Mouse (Mus musculus): ENCODE results near the gene Cilp2. TPM values are rescaled to one million over a fixed set of nuclear protein-coding genes. Genes with fewer than 3 reads are reported as not detected.
A peak's percentile ranks its signal among the peaks of the same experiment; 100 is the strongest.

The Cilp2 gene
- polyA plus RNA-seq, 1 experiment from 2014 or later: 0.78 TPM

- H3K27ac ChIP-seq: peak overlapping the region; percentile 86
- WGBS: 16% methylated on average over 12 of the region's 12 CpGs
- H3K36me3 ChIP-seq: peaks cover 24% of the 10 kb centered on the region
- peak overlapping the region; percentile 68 for H3K4me3 ChIP-seq (replicated peaks)
- peak overlapping the region; percentile 96 for H3K4me2 ChIP-seq
- ATAC-seq (ENCODE audit: insufficient number of reproducible peaks, insufficient read depth, low FRiP score, low TSS enrichment, low read depth): 0 out of 2 replicates have a peak, but pooled peaks have one; percentile 7
- H3K4me1 ChIP-seq (replicated peaks): peaks cover 33% of the 10 kb centered on the region
- no peaks in the 10 kb centered on the region for H3K9me3 ChIP-seq
- peak overlapping the region; percentile 78 for H3K9ac ChIP-seq (replicated peaks)
- H3K27me3 ChIP-seq: no peaks in the 10 kb centered on the region
Measured at GRCm38 (mm10) chr8:69900895-69901451, 13.5 kb upstream of the Cilp2 start.

- Histone ChIP-seq H3K4me2 (0 out of 2 replicates have a peak overlapping the region, but pooled peaks have one; percentile 96), H3K27me3 (no peaks in the 10 kb centered on the region), H3K9ac (replicated peaks) (no peak overlapping the region), H3K9me3 (no peaks in the 10 kb centered on the region), H3K36me3 (peaks cover 33% of the 10 kb centered on the region), H3K27ac (no peak overlapping the region), H3K4me3 (replicated peaks) (no peak overlapping the region), H3K4me1 (replicated peaks) (peaks cover 36% of the 10 kb centered on the region)
- ATAC-seq (ENCODE audit: insufficient number of reproducible peaks, insufficient read depth, low FRiP score, low TSS enrichment, low read depth): no peak
- WGBS: 90% methylated on average over 2 of the region's 2 CpGs
Measured at GRCm38 (mm10) chr8:69899876-69900275, 12.4 kb upstream of the Cilp2 start.

DNA sequence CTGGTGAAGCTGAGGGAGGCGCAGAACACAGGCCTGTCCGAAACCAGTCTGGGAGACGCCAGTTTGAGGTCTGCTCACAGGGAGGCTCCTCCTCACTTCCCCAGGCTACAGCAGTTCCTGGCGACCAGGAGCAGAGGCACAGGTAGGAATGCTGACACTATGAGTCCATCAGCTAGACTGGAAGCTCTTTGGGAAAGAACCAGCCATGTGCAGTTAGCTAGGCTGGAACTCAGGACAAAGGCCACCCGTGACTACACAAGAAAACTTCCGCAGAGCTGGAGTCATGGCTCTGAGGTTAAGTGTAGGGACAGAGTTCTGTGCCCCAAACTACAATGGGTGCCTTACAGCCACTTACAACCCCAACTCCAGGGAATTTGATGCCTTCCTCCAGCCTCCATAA, 10.4 kb upstream of the Cilp2 start:
- Histone ChIP-seq H3K36me3 (peaks cover 53% of the 10 kb centered on the region), H3K4me2 (no peak overlapping the region), H3K4me1 (replicated peaks) (peaks cover 28% of the 10 kb centered on the region), H3K4me3 (replicated peaks) (no peak overlapping the region), H3K9ac (replicated peaks) (no peak overlapping the region), H3K27me3 (no peaks in the 10 kb centered on the region), H3K9me3 (no peaks in the 10 kb centered on the region), H3K27ac (no peak overlapping the region)
- WGBS: 85% methylated on average over 6 of the region's 6 CpGs
- no peak for ATAC-seq (ENCODE audit: insufficient number of reproducible peaks, insufficient read depth, low FRiP score, low TSS enrichment, low read depth)

DNA sequence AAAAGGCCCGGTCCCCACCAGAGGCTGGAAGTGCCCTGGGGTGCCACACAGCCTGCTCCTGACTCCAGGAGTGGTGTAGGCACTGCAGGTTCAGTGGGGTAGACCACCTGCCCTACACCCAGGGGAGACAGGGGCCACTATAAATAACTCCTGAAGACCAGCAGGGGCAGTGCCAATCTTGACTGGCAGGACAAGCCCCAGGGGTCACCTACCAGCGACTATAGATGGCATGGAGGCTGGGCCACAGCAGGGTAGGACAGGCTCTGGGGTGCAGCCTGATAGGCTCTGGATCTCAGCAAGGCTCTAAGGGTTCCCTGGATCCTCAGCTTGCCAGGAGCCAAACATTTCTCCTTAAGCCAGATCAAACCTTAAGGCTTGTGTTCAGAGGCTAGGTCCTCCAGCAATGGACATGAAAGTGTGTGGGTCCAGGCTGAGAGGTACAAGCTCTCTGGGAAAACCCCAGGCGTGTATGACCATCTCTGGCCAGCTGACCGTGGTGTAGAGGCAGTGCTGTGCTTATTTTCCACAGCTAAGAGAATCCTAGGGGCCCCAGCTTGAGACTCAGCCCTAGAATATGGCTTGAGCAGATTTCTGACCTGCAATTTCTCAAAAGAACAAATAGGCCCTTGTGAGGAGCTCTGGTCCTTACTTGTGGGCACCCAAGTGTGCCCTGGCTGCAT, 8.4 kb upstream of the Cilp2 start:
- Histone ChIP-seq H3K4me2 (no peak overlapping the region), H3K9ac (replicated peaks) (no peak overlapping the region), H3K27me3 (peaks cover 17% of the 10 kb centered on the region), H3K4me3 (replicated peaks) (no peak overlapping the region), H3K36me3 (peaks cover 61% of the 10 kb centered on the region), H3K9me3 (no peaks in the 10 kb centered on the region), H3K27ac (no peak overlapping the region), H3K4me1 (replicated peaks) (peaks cover 18% of the 10 kb centered on the region)
- 75% methylated on average over 4 of the region's 4 CpGs for WGBS
- ATAC-seq (ENCODE audit: insufficient number of reproducible peaks, insufficient read depth, low FRiP score, low TSS enrichment, low read depth): no peak

DNA sequence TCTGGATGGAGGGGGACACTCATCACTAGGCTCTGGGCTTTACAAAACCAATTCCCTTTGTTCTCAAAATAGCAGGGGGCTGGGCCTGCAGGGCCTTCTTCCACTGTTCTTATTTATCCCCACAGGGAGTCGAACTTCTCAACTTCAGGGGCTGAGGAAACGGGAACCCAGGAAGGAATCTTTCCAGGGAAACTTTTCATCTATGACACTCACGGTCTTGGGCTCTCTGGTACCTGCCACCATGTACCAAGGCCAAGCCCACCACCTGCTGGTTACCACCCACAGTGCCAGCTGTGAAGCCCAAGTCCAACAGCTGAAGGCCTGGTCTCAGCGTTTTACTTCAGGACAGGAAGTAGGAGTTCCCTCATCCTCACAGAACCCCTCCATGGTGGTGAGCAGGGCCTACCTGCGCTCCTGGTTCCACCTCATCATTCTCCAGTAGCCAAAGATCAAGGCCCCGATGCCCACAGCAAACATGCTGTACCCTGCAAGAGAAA, 7.4 kb upstream of the Cilp2 start:
- Histone ChIP-seq H3K9ac (replicated peaks) (no peak overlapping the region), H3K4me2 (no peak overlapping the region), H3K9me3 (no peaks in the 10 kb centered on the region), H3K4me1 (replicated peaks) (peaks cover 9% of the 10 kb centered on the region; the same call in 1 of the 2 replicates), H3K27ac (no peak overlapping the region), H3K4me3 (replicated peaks) (no peak overlapping the region), H3K27me3 (peaks cover 28% of the 10 kb centered on the region), H3K36me3 (peaks cover 61% of the 10 kb centered on the region)
- no peak for ATAC-seq (ENCODE audit: insufficient number of reproducible peaks, insufficient read depth, low FRiP score, low TSS enrichment, low read depth)
- 64% methylated on average over 6 of the region's 6 CpGs for WGBS

- peaks cover 55% of the 10 kb centered on the region for H3K36me3 ChIP-seq
- no peak overlapping the region for H3K4me2 ChIP-seq
- H3K4me1 ChIP-seq (replicated peaks): peaks cover 11% of the 10 kb centered on the region; the same call in 1 of the 2 replicates
- no peak overlapping the region for H3K27ac ChIP-seq
- 43% methylated on average over 17 of the region's 17 CpGs for WGBS
- no peaks in the 10 kb centered on the region for H3K9me3 ChIP-seq
- H3K4me3 ChIP-seq (replicated peaks): no peak overlapping the region
- H3K27me3 ChIP-seq: peaks cover 38% of the 10 kb centered on the region
- no peak overlapping the region for H3K9ac ChIP-seq (replicated peaks)
- ATAC-seq (ENCODE audit: insufficient number of reproducible peaks, insufficient read depth, low FRiP score, low TSS enrichment, low read depth): no peak
Measured at GRCm38 (mm10) chr8:69893863-69894262, 6.4 kb upstream of the Cilp2 start.

DNA sequence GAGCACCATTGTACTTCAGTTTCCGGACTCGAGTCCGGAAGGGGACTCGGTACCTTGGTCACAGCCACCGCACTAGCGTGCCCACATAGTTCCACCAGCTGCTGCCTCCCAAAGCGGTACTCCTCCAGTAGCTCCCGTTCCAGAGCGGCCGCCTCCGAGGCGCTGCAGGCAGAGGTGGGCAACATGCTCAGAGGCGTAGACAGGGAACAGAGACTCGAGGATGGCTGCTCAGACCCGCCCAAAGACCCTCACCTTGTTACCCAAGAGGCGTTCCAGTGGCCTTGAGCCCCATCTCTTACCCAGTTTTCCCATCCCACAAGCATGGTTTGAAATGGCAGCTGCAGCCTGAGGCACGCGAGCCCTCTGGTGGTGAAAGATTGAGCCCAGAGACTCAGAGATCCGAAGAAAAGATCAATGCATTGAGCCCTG, 3.3 kb upstream of the Cilp2 start:
- Histone ChIP-seq H3K4me3 (replicated peaks) (no peak overlapping the region), H3K9me3 (no peaks in the 10 kb centered on the region), H3K4me1 (replicated peaks) (peaks cover 38% of the 10 kb centered on the region), H3K27me3 (peaks cover 68% of the 10 kb centered on the region), H3K9ac (replicated peaks) (no peak overlapping the region), H3K4me2 (no peak overlapping the region), H3K36me3 (peaks cover 36% of the 10 kb centered on the region), H3K27ac (no peak overlapping the region)
- ATAC-seq (ENCODE audit: insufficient number of reproducible peaks, insufficient read depth, low FRiP score, low TSS enrichment, low read depth): no peak
- WGBS: 41% methylated on average over 19 of the region's 19 CpGs

GRCm38 (mm10) chr8:69888902-69889301, 1.4 kb upstream of the Cilp2 start:
- peak overlapping the region; percentile 30 for H3K4me3 ChIP-seq (replicated peaks)
- no peak overlapping the region for H3K27ac ChIP-seq
- peak overlapping the region; percentile 50 for H3K4me2 ChIP-seq
- 4% methylated on average over 32 of the region's 32 CpGs for WGBS
- peaks cover 88% of the 10 kb centered on the region for H3K27me3 ChIP-seq
- ATAC-seq (ENCODE audit: insufficient number of reproducible peaks, insufficient read depth, low FRiP score, low TSS enrichment, low read depth): no peak
- no peak overlapping the region; the same call in 1 of the 2 replicates for H3K9ac ChIP-seq (replicated peaks)
- no peaks in the 10 kb centered on the region for H3K9me3 ChIP-seq
- peaks cover 37% of the 10 kb centered on the region for H3K4me1 ChIP-seq (replicated peaks)
- peaks cover 19% of the 10 kb centered on the region for H3K36me3 ChIP-seq

GRCm38 (mm10) chr8:69888244-69888866, 868 bp upstream of the Cilp2 start:
- Histone ChIP-seq H3K9me3 (no peaks in the 10 kb centered on the region), H3K27me3 (peaks cover 93% of the 10 kb centered on the region), H3K9ac (replicated peaks) (no peak overlapping the region), H3K4me3 (replicated peaks) (peak overlapping the region; percentile 30), H3K36me3 (peaks cover 13% of the 10 kb centered on the region), H3K27ac (no peak overlapping the region), H3K4me1 (replicated peaks) (peaks cover 37% of the 10 kb centered on the region), H3K4me2 (peak overlapping the region; percentile 50)
- WGBS: 7% methylated on average over 24 of the region's 24 CpGs
- ATAC-seq (ENCODE audit: insufficient number of reproducible peaks, insufficient read depth, low FRiP score, low TSS enrichment, low read depth): no peak

DNA sequence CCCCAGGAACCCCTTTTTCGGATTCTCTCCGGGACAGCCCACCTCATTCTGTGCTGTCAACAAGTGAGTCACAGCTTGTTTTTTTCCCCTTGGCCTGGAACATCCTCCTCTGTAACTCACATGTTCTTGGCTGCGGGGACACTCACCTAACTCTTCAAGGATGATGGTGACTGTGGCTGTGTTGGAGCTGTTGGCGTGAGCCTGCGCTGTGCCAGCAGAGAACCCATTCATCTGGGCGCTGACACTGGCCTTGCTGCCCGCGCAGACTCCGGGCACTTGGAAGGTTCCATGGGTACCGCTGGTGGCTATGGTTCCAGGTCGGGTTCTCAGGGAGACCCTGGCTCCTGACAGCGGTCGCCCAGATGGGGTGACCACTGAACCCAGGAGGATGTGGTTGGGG, 3.3 kb downstream of the Cilp2 start:
- H3K4me3 ChIP-seq (replicated peaks): no peak overlapping the region
- WGBS: 53% methylated on average over 13 of the region's 13 CpGs
- H3K27me3 ChIP-seq: peaks cover 100% of the 10 kb centered on the region
- no peak overlapping the region for H3K27ac ChIP-seq
- peaks cover 47% of the 10 kb centered on the region for H3K4me1 ChIP-seq (replicated peaks)
- no peak overlapping the region for H3K9ac ChIP-seq (replicated peaks)
- no peak overlapping the region for H3K4me2 ChIP-seq
- H3K36me3 ChIP-seq: no peaks in the 10 kb centered on the region
- no peaks in the 10 kb centered on the region for H3K9me3 ChIP-seq
- no peak for ATAC-seq (ENCODE audit: insufficient number of reproducible peaks, insufficient read depth, low FRiP score, low TSS enrichment, low read depth)

DNA sequence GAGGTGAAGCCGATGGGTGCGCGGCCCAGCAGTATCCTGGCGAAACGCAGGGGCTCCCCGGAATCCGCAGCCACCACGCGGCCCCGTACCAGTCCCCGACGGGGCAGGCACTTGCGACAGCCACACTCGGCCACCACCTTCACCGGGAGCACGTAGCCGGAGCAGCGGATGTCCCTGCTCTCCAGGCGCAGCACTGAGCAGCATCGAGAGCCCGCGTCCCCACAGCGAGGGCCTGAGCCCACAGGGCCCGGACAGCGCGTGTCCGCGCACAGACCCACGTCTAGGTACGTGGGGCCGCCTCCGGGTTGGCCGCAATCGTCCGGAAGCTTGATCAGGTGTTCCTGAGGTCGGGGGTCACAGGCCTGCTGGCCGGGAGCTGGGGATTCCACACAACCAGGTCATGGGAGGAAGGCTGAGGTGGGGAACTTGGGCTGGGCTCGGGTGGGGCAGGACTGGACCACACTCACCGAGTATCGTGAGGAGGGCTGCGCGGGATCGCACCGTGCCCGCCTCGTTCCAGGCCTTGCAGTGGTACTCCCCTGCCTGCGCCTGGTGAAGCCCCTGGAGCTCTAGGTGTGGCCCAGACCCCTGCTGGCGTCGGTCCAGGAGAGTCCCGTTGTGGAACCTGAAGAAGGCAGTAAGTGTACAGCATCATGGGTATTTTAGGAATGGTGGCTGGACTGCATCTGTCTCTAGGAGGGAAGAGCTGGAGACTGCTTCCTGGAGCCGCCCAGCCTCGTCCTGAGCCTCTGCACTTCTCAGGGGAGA, 4.5 kb downstream of the Cilp2 start:
- Histone ChIP-seq H3K4me3 (replicated peaks) (peak overlapping the region; percentile 41), H3K9ac (replicated peaks) (no peak overlapping the region), H3K4me2 (peak overlapping the region; percentile 56; the same call in 1 of the 2 replicates), H3K27me3 (peaks cover 100% of the 10 kb centered on the region), H3K4me1 (replicated peaks) (peaks cover 36% of the 10 kb centered on the region), H3K9me3 (no peaks in the 10 kb centered on the region), H3K27ac (no peak overlapping the region), H3K36me3 (no peaks in the 10 kb centered on the region)
- 13% methylated on average over 52 of the region's 52 CpGs for WGBS
- ATAC-seq (ENCODE audit: insufficient number of reproducible peaks, insufficient read depth, low FRiP score, low TSS enrichment, low read depth): no peak
